Mouse (Mus musculus): ENCODE results near the gene Zdhhc16. TPM values are rescaled to one million over a fixed set of nuclear protein-coding genes. Genes with fewer than 3 reads are reported as not detected.

The Zdhhc16 gene
- polyA plus RNA-seq (2012; ENCODE audit: insufficient read depth, insufficient read length, missing spikeins), result 43.9 and 44.3 TPM in 2 replicates

GRCm38 (mm10) chr19:41933179-41934086, at the start of gene Zdhhc16, which contains the start of gene Exosc1:
TSS of gene Zdhhc16 (plus strand) at chr19:41933480.
TSS of gene Exosc1 (minus strand) at chr19:41933423.
- H3K4me3 ChIP-seq (ENCODE audit: insufficient read depth, low read length), result peak within 1 kb of the TSS; percentile 85
- peak within 1 kb of the TSS; percentile 24 for H3K27ac ChIP-seq (ENCODE audit: insufficient read depth, low read depth, low read length)
- TF ChIP-seq POLR2A (IDR thresholded peaks at IDR 0.05; ENCODE audit: borderline replicate concordance, low read depth, low read length) (no peak), CTCF (IDR thresholded peaks at IDR 0.05; ENCODE audit: low read depth, low read length) (no peak)
- peaks cover 10% of the 10 kb centered on the region for H3K4me1 ChIP-seq (ENCODE audit: control insufficient read depth, insufficient read depth, low read length)

GRCm38 (mm10) chr19:41883882-41884281, 49.4 kb upstream of the Zdhhc16 start:
- Histone ChIP-seq H3K27ac (ENCODE audit: insufficient read depth, low read depth, low read length) (no peak overlapping the region), H3K4me3 (ENCODE audit: insufficient read depth, low read length) (no peak overlapping the region), H3K4me1 (ENCODE audit: control insufficient read depth, insufficient read depth, low read length) (no peaks in the 10 kb centered on the region)
- TF ChIP-seq CTCF (IDR thresholded peaks at IDR 0.05; ENCODE audit: low read depth, low read length) (no peak), POLR2A (IDR thresholded peaks at IDR 0.05; ENCODE audit: borderline replicate concordance, low read depth, low read length) (no peak)

- no peak for TF ChIP-seq CTCF (IDR thresholded peaks at IDR 0.05; ENCODE audit: low read depth, low read length)
- no peak for TF ChIP-seq POLR2A (IDR thresholded peaks at IDR 0.05; ENCODE audit: borderline replicate concordance, low read depth, low read length)
- no peak overlapping the region for H3K27ac ChIP-seq (ENCODE audit: insufficient read depth, low read depth, low read length)
- H3K4me1 ChIP-seq (ENCODE audit: control insufficient read depth, insufficient read depth, low read length), result no peaks in the 10 kb centered on the region
- no peak overlapping the region for H3K4me3 ChIP-seq (ENCODE audit: insufficient read depth, low read length)
Observed at GRCm38 (mm10) chr19:41888191-41888590, 45.1 kb upstream of the Zdhhc16 start.

GRCm38 (mm10) chr19:41894959-41895358, 38.3 kb upstream of the Zdhhc16 start:
- peak overlapping the region; percentile 45 for H3K27ac ChIP-seq (ENCODE audit: insufficient read depth, low read depth, low read length)

GRCm38 (mm10) chr19:41895460-41896318, 37.6 kb upstream of the Zdhhc16 start, which contains the start of gene Rrp12:
TSS of gene Rrp12 (minus strand) at chr19:41896173.
- peak within 1 kb of the TSS; percentile 86 for H3K4me3 ChIP-seq (ENCODE audit: insufficient read depth, low read length)
- H3K27ac ChIP-seq (ENCODE audit: insufficient read depth, low read depth, low read length), result peak within 1 kb of the TSS; percentile 45
- no peak for TF ChIP-seq POLR2A (IDR thresholded peaks at IDR 0.05; ENCODE audit: borderline replicate concordance, low read depth, low read length)
- peak; percentile 8; the same call in 1 of the 2 replicates for TF ChIP-seq CTCF (IDR thresholded peaks at IDR 0.05; ENCODE audit: low read depth, low read length)
- peaks cover 16% of the 10 kb centered on the region for H3K4me1 ChIP-seq (ENCODE audit: control insufficient read depth, insufficient read depth, low read length)

More at GRCm38 (mm10) chr19:41894959-41895358, 38.3 kb upstream of the Zdhhc16 start:
- no peak for TF ChIP-seq POLR2A (IDR thresholded peaks at IDR 0.05; ENCODE audit: borderline replicate concordance, low read depth, low read length)
- TF ChIP-seq CTCF (IDR thresholded peaks at IDR 0.05; ENCODE audit: low read depth, low read length), result no peak
- peak overlapping the region; percentile 86 for H3K4me3 ChIP-seq (ENCODE audit: insufficient read depth, low read length)
- peaks cover 11% of the 10 kb centered on the region for H3K4me1 ChIP-seq (ENCODE audit: control insufficient read depth, insufficient read depth, low read length)

GRCm38 (mm10) chr19:41896319-41896711, 37.0 kb upstream of the Zdhhc16 start:
- Histone ChIP-seq H3K4me1 (ENCODE audit: control insufficient read depth, insufficient read depth, low read length) (peaks cover 22% of the 10 kb centered on the region), H3K27ac (ENCODE audit: insufficient read depth, low read depth, low read length) (no peak overlapping the region), H3K4me3 (ENCODE audit: insufficient read depth, low read length) (peak overlapping the region; percentile 86)
- no peak for TF ChIP-seq CTCF (IDR thresholded peaks at IDR 0.05; ENCODE audit: low read depth, low read length)

GRCm38 (mm10) chr19:41898860-41899259, 34.4 kb upstream of the Zdhhc16 start:
- TF ChIP-seq CTCF (IDR thresholded peaks at IDR 0.05; ENCODE audit: low read depth, low read length), result peak; percentile 25; the same call in 1 of the 2 replicates
- TF ChIP-seq POLR2A (IDR thresholded peaks at IDR 0.05; ENCODE audit: borderline replicate concordance, low read depth, low read length), result no peak
- H3K4me1 ChIP-seq (ENCODE audit: control insufficient read depth, insufficient read depth, low read length), result peaks cover 27% of the 10 kb centered on the region
- no peak overlapping the region for H3K4me3 ChIP-seq (ENCODE audit: insufficient read depth, low read length)
- H3K27ac ChIP-seq (ENCODE audit: insufficient read depth, low read depth, low read length), result no peak overlapping the region

- TF ChIP-seq POLR2A (IDR thresholded peaks at IDR 0.05; ENCODE audit: borderline replicate concordance, low read depth, low read length) (no peak), CTCF (IDR thresholded peaks at IDR 0.05; ENCODE audit: low read depth, low read length) (no peak)
- Histone ChIP-seq H3K27ac (ENCODE audit: insufficient read depth, low read depth, low read length) (peak overlapping the region; percentile 14), H3K4me1 (ENCODE audit: control insufficient read depth, insufficient read depth, low read length) (peaks cover 23% of the 10 kb centered on the region), H3K4me3 (ENCODE audit: insufficient read depth, low read length) (no peak overlapping the region)
Observed at GRCm38 (mm10) chr19:41900495-41901090, 32.7 kb upstream of the Zdhhc16 start.

GRCm38 (mm10) chr19:41901696-41902095, 31.6 kb upstream of the Zdhhc16 start:
- no peak overlapping the region for H3K4me3 ChIP-seq (ENCODE audit: insufficient read depth, low read length)
- H3K4me1 ChIP-seq (ENCODE audit: control insufficient read depth, insufficient read depth, low read length), result peaks cover 30% of the 10 kb centered on the region
- TF ChIP-seq CTCF (IDR thresholded peaks at IDR 0.05; ENCODE audit: low read depth, low read length) (no peak), POLR2A (IDR thresholded peaks at IDR 0.05; ENCODE audit: borderline replicate concordance, low read depth, low read length) (no peak)
- no peak overlapping the region for H3K27ac ChIP-seq (ENCODE audit: insufficient read depth, low read depth, low read length)

Measured in bone marrow macrophage, adult 2 months (primary cell).